Mouse (Mus musculus) intestine, postnatal 0 days (tissue): Measurements from ENCODE around the gene Vps13c. TPM values are rescaled to one million over a fixed set of nuclear protein-coding genes. Genes with fewer than 3 reads are reported as not detected.

Experiments used
- ATAC-seq: fragments of 200-750 bp; cut with Nextera tagmentation; 2 replicates; pipeline ENCODE4 v1.8.0; 2017; ENCODE audit warnings: mild to moderate bottlenecking, moderate TSS enrichment, moderate library complexity
- H3K27ac ChIP-seq: fragments of 300-500 bp; sonication (generic); 2 replicates; pipeline ENCODE4 v1.5.1; 2014; ENCODE audit warnings: mild to moderate bottlenecking, low read depth, low read length, moderate library complexity
- H3K27me3 ChIP-seq: fragments of 300-500 bp; sonication (generic); replicated peaks from 2 replicates; pipeline ENCODE4 v1.6.1; 2014; ENCODE audit warnings: low read length, mixed read lengths; ENCODE audit not compliant: control insufficient read depth, insufficient read depth
- H3K36me3 ChIP-seq: fragments of 300-500 bp; sonication (generic); 2 replicates; pipeline ENCODE4 v1.6.1; 2014; ENCODE audit warnings: mild to moderate bottlenecking, moderate library complexity; ENCODE audit not compliant: control insufficient read depth, insufficient read depth
- H3K4me1 ChIP-seq: fragments of 300-500 bp; sonication (generic); replicated peaks from 2 replicates; pipeline ENCODE4 v1.6.1; 2014; ENCODE audit warnings: antibody characterized with exemption, low read length, mixed read lengths; ENCODE audit not compliant: control insufficient read depth, insufficient read depth
- H3K4me2 ChIP-seq: fragments of 300-500 bp; sonication (generic); replicated peaks from 2 replicates; pipeline ENCODE4 v1.6.1; 2014; ENCODE audit warnings: low read depth, mild to moderate bottlenecking, moderate library complexity
- H3K4me3 ChIP-seq: fragments of 300-500 bp; sonication (generic); 2 replicates; pipeline ENCODE4 v1.5.1; 2014; ENCODE audit warnings: low read depth, low read length
- H3K9ac ChIP-seq: fragments of 300-500 bp; sonication (generic); 2 replicates; pipeline ENCODE4 v1.6.1; 2014; ENCODE audit warnings: mild to moderate bottlenecking, low read depth, low read length
- H3K9me3 ChIP-seq: fragments of 300-500 bp; sonication (generic); 2 replicates; pipeline ENCODE4 v1.6.1; 2016; ENCODE audit warnings: mixed run types; ENCODE audit not compliant: control insufficient read depth
- CTCF ChIP-seq: sonication (generic); IDR thresholded peaks from 2 replicates; pipeline ENCODE4 v1.5.1; 2016; ENCODE audit warnings: low read depth, mild to moderate bottlenecking, control low read depth, antibody characterized with exemption, moderate library complexity
- WGBS: fragments of 180-500 bp; shearing (Covaris S2); extraction: QIAGEN DNeasy Blood & Tissue Kit; methylation state at CpG from one replicate; pipeline ENCODE4 v1.1.7; 2014; 5-methylcytosine and 5-hydroxymethylcytosine counted together
- polyA plus RNA-seq: library from polyadenylated mRNA; unstranded; fragments of >200 nt; fragmentation: Nextera tagmentation; extraction: Ambion mirVana; gene quantifications from 2 replicates; pipeline ENCODE4 v1.2.1, GENCODE M21; 2015

Gene Vps13c
- polyA plus RNA-seq, 1 experiment from 2014 or later = 2.6 TPM

- Histone ChIP-seq H3K9me3 (no peaks in the 10 kb centered on the region), H3K4me1 (no peaks in the 10 kb centered on the region), H3K9ac (no peak overlapping the region), H3K4me2 (peak overlapping the region; percentile 39; the same call in 1 of the 2 replicates), H3K4me3 (no peak overlapping the region), H3K36me3 (peaks cover 5% of the 10 kb centered on the region), H3K27me3 (no peaks in the 10 kb centered on the region), H3K27ac (no peak overlapping the region)
- 42% methylated on average over 3 of the region's 3 CpGs for WGBS
- TF ChIP-seq CTCF = no peak
- peak; percentile 90 for ATAC-seq
These were observed 9.7 kb downstream of the Vps13c start for GRCm38 (mm10) chr9:67849846-67850245.

GRCm38 (mm10) chr9:67851150-67851549, 11.0 kb downstream of the Vps13c start:
- no peaks in the 10 kb centered on the region for H3K9me3 ChIP-seq
- no peak for ATAC-seq
- WGBS = 86% methylated on average over 4 of the region's 4 CpGs

GRCm38 (mm10) chr9:67860273-67860672, 20.1 kb downstream of the Vps13c start:
- no peaks in the 10 kb centered on the region for H3K27me3 ChIP-seq
- H3K4me1 ChIP-seq = no peaks in the 10 kb centered on the region
- no peak overlapping the region for H3K9ac ChIP-seq
- H3K27ac ChIP-seq = no peak overlapping the region
- H3K4me2 ChIP-seq = no peak overlapping the region
- no peaks in the 10 kb centered on the region for H3K9me3 ChIP-seq
- H3K4me3 ChIP-seq = no peak overlapping the region
- no peak for TF ChIP-seq CTCF
- WGBS = 69% methylated on average over 2 of the region's 2 CpGs
- ATAC-seq = no peak
- H3K36me3 ChIP-seq = peaks cover 5% of the 10 kb centered on the region; the same call in 1 of the 2 replicates

More at GRCm38 (mm10) chr9:67851150-67851549, 11.0 kb downstream of the Vps13c start:
- Histone ChIP-seq H3K4me3 (no peak overlapping the region), H3K27ac (no peak overlapping the region), H3K9ac (no peak overlapping the region), H3K4me1 (no peaks in the 10 kb centered on the region), H3K27me3 (no peaks in the 10 kb centered on the region), H3K4me2 (no peak overlapping the region), H3K36me3 (peaks cover 9% of the 10 kb centered on the region)
- TF ChIP-seq CTCF = peak; percentile 63

DNA sequence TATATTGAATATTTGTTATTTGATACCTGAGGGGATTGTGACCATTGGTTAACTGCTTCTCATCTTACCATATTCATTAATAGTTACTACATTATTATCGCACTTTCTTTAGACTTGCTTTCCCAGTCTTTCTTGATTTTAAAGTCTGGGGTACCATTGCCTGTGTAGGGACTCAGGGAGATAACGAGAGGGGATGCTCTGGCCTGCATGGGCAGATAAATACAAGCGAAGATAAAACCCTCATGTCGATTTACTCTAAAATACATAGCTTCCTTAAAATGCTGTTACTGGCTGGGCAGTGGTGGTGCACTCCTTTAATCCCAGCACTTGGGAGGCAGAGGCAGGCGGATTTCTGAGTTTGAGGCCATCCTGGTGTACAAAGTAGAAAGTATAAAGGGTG, 23.1 kb downstream of the Vps13c start:
- WGBS = 92% methylated on average over 5 of the region's 5 CpGs
- Histone ChIP-seq H3K9me3 (no peaks in the 10 kb centered on the region), H3K9ac (no peak overlapping the region), H3K27ac (no peak overlapping the region), H3K27me3 (no peaks in the 10 kb centered on the region), H3K4me1 (no peaks in the 10 kb centered on the region; the same call in 1 of the 2 replicates), H3K4me2 (no peak overlapping the region), H3K4me3 (no peak overlapping the region), H3K36me3 (no peaks in the 10 kb centered on the region)
- ATAC-seq = no peak
- no peak for TF ChIP-seq CTCF

DNA sequence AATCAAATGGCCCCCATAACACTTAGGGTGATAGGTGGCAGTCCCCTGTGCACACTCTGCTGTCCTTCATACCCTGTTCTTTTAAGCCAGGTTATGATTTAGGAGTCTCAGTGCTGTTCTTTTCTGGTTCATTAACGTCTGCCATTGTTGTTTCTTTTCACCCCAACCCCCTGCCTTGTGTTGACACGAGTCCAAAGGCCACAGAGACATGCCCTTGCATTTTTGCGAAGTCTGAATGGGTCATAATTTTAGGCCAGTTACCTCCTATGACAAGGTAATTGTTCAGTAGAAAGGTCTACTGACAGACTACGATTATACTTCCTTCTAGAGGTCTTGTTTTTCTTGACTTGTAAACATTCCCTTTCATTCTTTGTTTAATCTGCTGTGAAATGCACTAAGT, 23.8 kb downstream of the Vps13c start:
- Histone ChIP-seq H3K27me3 (no peaks in the 10 kb centered on the region), H3K4me1 (no peaks in the 10 kb centered on the region; the same call in 1 of the 2 replicates), H3K27ac (no peak overlapping the region), H3K4me3 (no peak overlapping the region), H3K4me2 (no peak overlapping the region), H3K9ac (no peak overlapping the region), H3K9me3 (no peaks in the 10 kb centered on the region), H3K36me3 (no peaks in the 10 kb centered on the region)
- ATAC-seq = no peak
- 24% methylated on average over 4 of the region's 4 CpGs for WGBS
- TF ChIP-seq CTCF = no peak

- Histone ChIP-seq H3K4me2 (no peak overlapping the region), H3K4me3 (no peak overlapping the region), H3K9me3 (no peaks in the 10 kb centered on the region), H3K27me3 (no peaks in the 10 kb centered on the region), H3K9ac (no peak overlapping the region), H3K27ac (no peak overlapping the region), H3K4me1 (no peaks in the 10 kb centered on the region; the same call in 1 of the 2 replicates), H3K36me3 (no peaks in the 10 kb centered on the region)
- 29% methylated on average over 7 of the region's 7 CpGs for WGBS
- no peak for ATAC-seq
- no peak for TF ChIP-seq CTCF
These were observed 25.2 kb downstream of the Vps13c start for GRCm38 (mm10) chr9:67865411-67865810.

DNA sequence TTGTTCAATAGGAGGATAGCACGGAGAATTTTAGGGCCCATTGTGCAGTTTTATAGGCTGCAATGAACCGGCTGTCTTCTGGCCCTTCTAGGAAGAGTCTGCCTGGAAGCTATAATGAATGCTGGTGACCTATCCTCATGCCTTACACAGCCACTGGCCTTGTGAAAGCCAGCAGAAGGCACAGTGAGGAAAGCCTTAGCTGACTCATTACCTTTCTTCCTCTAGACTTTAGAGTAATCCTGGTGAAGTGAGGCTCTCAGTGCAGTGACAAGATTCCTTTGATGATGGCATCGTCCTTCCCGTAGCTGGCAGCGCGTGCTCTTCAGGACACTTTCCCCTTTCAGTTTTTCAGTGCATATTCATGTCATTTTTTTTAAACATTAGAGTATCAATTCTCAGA, 27.2 kb downstream of the Vps13c start:
- no peak overlapping the region for H3K4me3 ChIP-seq
- H3K27ac ChIP-seq = no peak overlapping the region
- 85% methylated on average over 6 of the region's 6 CpGs for WGBS
- no peak for ATAC-seq
- TF ChIP-seq CTCF = no peak
- H3K9me3 ChIP-seq = no peaks in the 10 kb centered on the region
- no peaks in the 10 kb centered on the region for H3K36me3 ChIP-seq
- H3K27me3 ChIP-seq = no peaks in the 10 kb centered on the region
- no peak overlapping the region for H3K9ac ChIP-seq
- no peaks in the 10 kb centered on the region; the same call in 1 of the 2 replicates for H3K4me1 ChIP-seq
- no peak overlapping the region for H3K4me2 ChIP-seq
